Mouse (Mus musculus) cerebellum, postnatal 10 days (tissue): ENCODE measurements at regions not wholly inside any gene's neighbourhood (a gene's known extent, or its start where the extent isn't known, plus 50 kb on each side); places are given as distances from the start of the nearest gene placed in this dataset.

Source experiments
- DNase-seq, 2 experiments: peaks; one replicate each; pipeline ENCODE4 v3.0.0; 2021; ENCODE audit warnings: mixed read lengths in 2 of 2

- no peak for DNase-seq
Measured at GRCm38 (mm10) chr1:154993927-154994856, 105.2 kb downstream of the Ier5 start.

GRCm38 (mm10) chr1:154983325-154983724 is 99.0 kb upstream of the Cacna1e start:
- peak; percentile 94 to 95 for DNase-seq

GRCm38 (mm10) chr1:154982836-154983235 is 98.5 kb upstream of the Cacna1e start:
- peak; percentile 67 to 75 for DNase-seq

- peak in 1 of 2 experiments; percentile 20 for DNase-seq
Measured at GRCm38 (mm10) chr1:154981687-154982086, 97.4 kb upstream of the Cacna1e start.

GRCm38 (mm10) chr1:154975732-154976131 is 91.4 kb upstream of the Cacna1e start:
- DNase-seq: no peak

- DNase-seq: peak; percentile 32 to 73
Measured at GRCm38 (mm10) chr1:154961271-154961670, 77.0 kb upstream of the Cacna1e start.

GRCm38 (mm10) chr1:154956625-154957031 is 72.3 kb upstream of the Cacna1e start:
- DNase-seq: peak; percentile 63 to 70

- DNase-seq: no peak
Measured at GRCm38 (mm10) chr1:154952679-154953078, 68.4 kb upstream of the Cacna1e start.
